Mouse (Mus musculus) liver (tissue): ENCODE measurements around the gene Syndig1.

Experiments used
- DNase-seq: peaks from one replicate; pipeline ENCODE4 v3.0.0-alpha.2; 2020; ENCODE audit warnings: mixed read lengths

Syndig1 gene

GRCm38 (mm10) chr2:149987610-149988009 lies 158.6 kb downstream of the Syndig1 start:
- no peak for DNase-seq

- no peak for DNase-seq
Observed at GRCm38 (mm10) chr2:149991506-149991905, 162.5 kb downstream of the Syndig1 start.

- no peak for DNase-seq
Observed at GRCm38 (mm10) chr2:149992921-149993320, 163.9 kb downstream of the Syndig1 start.

GRCm38 (mm10) chr2:149996382-149996964 lies 167.5 kb downstream of the Syndig1 start:
- no peak for DNase-seq

GRCm38 (mm10) chr2:149997657-149998056 lies 168.6 kb downstream of the Syndig1 start:
- no peak for DNase-seq

- DNase-seq = no peak
Observed at GRCm38 (mm10) chr2:149998373-149999108, 169.5 kb downstream of the Syndig1 start.

- no peak for DNase-seq
Observed at GRCm38 (mm10) chr2:150000564-150000963, 171.6 kb downstream of the Syndig1 start.

- no peak for DNase-seq
Observed at GRCm38 (mm10) chr2:150003499-150003898, 174.5 kb downstream of the Syndig1 start.

GRCm38 (mm10) chr2:150012787-150013346 lies 183.9 kb downstream of the Syndig1 start:
- DNase-seq = no peak

GRCm38 (mm10) chr2:150013785-150014184 lies 184.8 kb downstream of the Syndig1 start:
- DNase-seq = no peak

GRCm38 (mm10) chr2:150016303-150016702 lies 187.3 kb downstream of the Syndig1 start:
- no peak for DNase-seq

GRCm38 (mm10) chr2:150020706-150021105 lies 191.7 kb downstream of the Syndig1 start:
- DNase-seq = no peak

- DNase-seq = no peak
Observed at GRCm38 (mm10) chr2:150023873-150024339, 194.9 kb downstream of the Syndig1 start.

GRCm38 (mm10) chr2:150043531-150043930 lies 214.5 kb downstream of the Syndig1 start:
- DNase-seq = no peak
